Mouse (Mus musculus) spleen, embryonic (tissue): Measurements from ENCODE around the gene Oxa1l.

Experiments
- CTCF ChIA-PET: fragments of 350-600 bp; sonication (Branson Sonifier 250); formaldehyde crosslinking; loops from one replicate; lab custom pipeline; 2022; lab: Charles Lee

The Oxa1l gene

GRCm38 (mm10) chr14:54408336-54409056, 47.9 kb downstream of the Oxa1l start:
- CTCF ChIA-PET = no interaction called here

- CTCF ChIA-PET = no interaction called here
These were observed 48.5 kb downstream of the Oxa1l start for GRCm38 (mm10) chr14:54409057-54409645.

- CTCF ChIA-PET = interaction anchor here (0.6 kb wide), 2 partner anchors 9 to 46 kb away, joined by 3 to 8 read pairs; no protein-coding TSS in a partner anchor
These were observed 49.6 kb downstream of the Oxa1l start for GRCm38 (mm10) chr14:54409980-54410810.

- CTCF ChIA-PET = interaction anchor here (0.6 to 0.8 kb wide), 3 partner anchors 135 to 450 kb away, joined by 3 to 9 read pairs (median 5); no protein-coding TSS in a partner anchor
These were observed 51.5 kb downstream of the Oxa1l start for GRCm38 (mm10) chr14:54412000-54412576.

- CTCF ChIA-PET = interaction anchor here (0.8 kb wide), 1 partner anchor 135 kb away, joined by 5 read pairs; no protein-coding TSS in a partner anchor
These were observed 52.1 kb downstream of the Oxa1l start for GRCm38 (mm10) chr14:54412629-54413170.

- CTCF ChIA-PET = no interaction called here
These were observed 53.5 kb downstream of the Oxa1l start for GRCm38 (mm10) chr14:54413877-54414700.

GRCm38 (mm10) chr14:54415241-54416020, 54.8 kb downstream of the Oxa1l start:
- CTCF ChIA-PET = interaction anchor here (0.6 to 0.7 kb wide), 2 partner anchors 9 to 64 kb away, joined by 3 to 6 read pairs; no protein-coding TSS in a partner anchor

GRCm38 (mm10) chr14:54416229-54416775, 55.7 kb downstream of the Oxa1l start:
- CTCF ChIA-PET = interaction anchor here (0.7 kb wide), 1 partner anchor 16 kb away, joined by 4 read pairs; no protein-coding TSS in a partner anchor

GRCm38 (mm10) chr14:54416830-54417229, 56.2 kb downstream of the Oxa1l start:
- CTCF ChIA-PET = interaction anchor here (0.7 kb wide), 1 partner anchor 16 kb away, joined by 4 read pairs; no protein-coding TSS in a partner anchor

GRCm38 (mm10) chr14:54417623-54418081, 57.0 kb downstream of the Oxa1l start, which contains the start of gene Slc7a7:
Gene Slc7a7, minus strand, starts transcription at chr14:54417780.
- CTCF ChIA-PET = no interaction called here
